Mouse (Mus musculus): ENCODE measurements around the gene Slc30a5.

- TF ChIP-seq CTCF (IDR thresholded peaks at IDR 0.05; ENCODE audit: low read depth) (no peak), EP300 (IDR thresholded peaks at IDR 0.05; ENCODE audit: low read depth) (no peak)
Observed at GRCm38 (mm10) chr13:100825627-100826410, 7.4 kb downstream of the Slc30a5 start.
